Mouse (Mus musculus) left cerebral cortex, adult 11 months (tissue): ENCODE measurements around the gene Onecut3.

Experiments used
- DNase-seq: peaks from one replicate; pipeline ENCODE4 v3.0.0; 2022; ENCODE audit warnings: low spot score

The Onecut3 gene

GRCm38 (mm10) chr10:80494732-80495131 is at the start of gene Onecut3:
Onecut3 (plus strand) TSS chr10:80494835.
- no peak for DNase-seq

DNA sequence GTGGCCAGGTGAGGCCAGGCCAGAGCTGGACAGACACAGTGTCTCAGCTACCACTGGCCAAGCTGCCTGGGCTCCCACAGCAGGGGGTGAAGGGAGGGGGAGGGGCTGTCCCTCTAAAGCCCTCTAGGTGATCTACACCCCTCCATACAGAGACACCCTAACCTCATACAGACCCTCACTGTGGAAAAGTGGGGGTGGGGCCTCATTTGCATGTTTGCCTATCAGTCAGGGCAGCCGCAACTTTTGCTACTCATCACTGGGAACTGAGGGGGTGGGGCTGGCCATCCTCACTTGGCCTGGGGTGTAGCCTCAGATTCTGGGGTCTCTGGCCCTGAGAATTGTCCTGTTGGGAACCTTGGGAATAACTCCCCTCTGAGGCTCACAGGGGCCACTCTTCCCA is 49.6 kb upstream of the Onecut3 start:
- DNase-seq = no peak

DNA sequence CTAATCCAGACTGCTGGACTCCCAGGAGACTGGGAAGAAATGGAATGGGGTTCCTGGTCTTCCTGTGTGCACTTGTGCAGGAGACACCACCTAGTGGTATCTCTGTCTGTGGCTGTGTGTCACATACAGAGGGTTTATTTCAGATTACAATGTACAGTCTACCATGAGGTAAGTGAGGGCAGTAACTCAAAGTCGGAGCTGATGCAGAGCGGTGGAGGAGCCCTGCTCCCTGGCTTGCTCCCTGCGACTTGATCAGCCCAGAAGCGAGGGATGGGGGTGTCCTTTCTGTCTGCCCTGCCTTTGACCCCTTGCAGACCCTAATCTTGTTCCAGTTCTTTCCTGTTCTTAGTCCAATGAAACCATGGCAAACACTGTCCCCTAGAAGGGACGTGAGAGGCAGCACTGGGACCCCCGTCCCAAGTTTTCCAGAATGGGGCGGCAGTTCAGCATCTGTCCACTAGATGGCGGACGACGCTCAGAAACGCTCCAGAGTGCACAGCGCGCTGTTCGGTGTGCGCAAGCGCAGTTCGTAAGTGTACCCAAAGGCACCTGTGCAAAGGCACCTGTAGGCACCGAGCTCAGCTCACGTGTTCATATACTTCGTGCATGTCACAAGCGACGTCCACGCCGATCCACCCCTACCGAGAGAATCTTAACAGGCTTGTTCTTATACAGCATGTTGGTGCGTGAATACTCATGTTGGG is 48.6 kb upstream of the Onecut3 start:
- DNase-seq = peak; percentile 62

DNA sequence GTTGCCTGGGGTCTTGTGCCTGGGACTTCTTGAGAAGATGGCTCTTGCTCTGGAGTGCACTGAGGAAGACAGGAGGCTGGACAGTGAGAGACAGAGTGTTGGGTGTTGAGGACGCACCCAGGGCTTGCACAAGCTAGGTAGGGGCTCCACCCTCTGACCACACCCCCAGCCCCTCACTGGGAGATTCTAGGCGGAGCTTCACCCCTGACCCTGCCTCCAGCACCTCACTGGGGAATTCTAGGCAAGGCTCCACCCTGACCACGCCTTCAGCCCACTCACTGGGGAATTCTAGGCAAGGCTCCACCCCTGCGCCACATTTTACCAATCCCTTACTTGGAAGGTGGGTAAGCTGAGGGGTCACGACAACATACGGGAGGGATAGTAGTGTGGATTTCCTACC is 44.0 kb upstream of the Onecut3 start:
- DNase-seq = no peak

DNA sequence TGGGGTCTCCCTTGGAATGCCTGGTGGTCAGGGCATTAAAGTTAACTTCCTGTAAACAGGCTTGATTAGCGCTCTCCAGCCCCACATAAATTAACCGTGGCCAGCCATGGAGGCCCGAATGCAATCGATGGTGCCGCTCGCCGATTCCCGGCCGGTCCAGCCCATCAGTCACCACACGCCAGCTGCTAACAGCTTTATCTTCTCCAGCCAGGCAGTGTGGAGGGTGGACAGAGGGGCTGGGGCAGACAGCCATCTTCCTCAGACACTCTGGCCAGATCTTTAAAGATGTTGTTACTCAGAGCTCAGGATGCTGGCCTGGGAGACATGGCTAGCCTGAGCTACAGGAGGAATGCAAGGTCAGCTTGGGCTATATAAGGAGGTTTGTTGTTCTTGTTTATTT is 41.0 kb upstream of the Onecut3 start:
- no peak for DNase-seq

DNA sequence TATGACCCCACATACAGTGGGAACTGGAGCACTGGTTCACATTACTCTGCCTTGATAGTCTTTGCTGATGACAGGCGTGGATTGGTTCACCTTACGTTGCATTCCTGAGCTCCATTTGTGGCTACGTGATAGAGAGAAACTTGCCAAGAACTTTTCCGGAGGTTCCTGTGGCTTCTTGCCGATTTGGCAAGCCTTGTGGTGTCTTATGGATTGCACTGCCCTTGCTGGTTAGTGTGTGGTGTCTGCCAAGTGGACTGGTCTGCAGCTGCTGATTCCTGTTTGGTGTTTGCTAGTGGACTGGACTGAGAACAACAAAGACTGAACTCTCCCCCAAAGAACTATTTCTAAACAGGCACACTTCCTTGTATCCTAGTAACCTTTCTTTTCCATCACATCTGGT is 39.9 kb upstream of the Onecut3 start:
- DNase-seq = no peak

- DNase-seq = no peak
Measured at GRCm38 (mm10) chr10:80455697-80456096, 38.9 kb upstream of the Onecut3 start.

GRCm38 (mm10) chr10:80459236-80459635 is 35.4 kb upstream of the Onecut3 start:
- DNase-seq = no peak

GRCm38 (mm10) chr10:80459671-80460070 is 35.0 kb upstream of the Onecut3 start:
- no peak for DNase-seq

DNA sequence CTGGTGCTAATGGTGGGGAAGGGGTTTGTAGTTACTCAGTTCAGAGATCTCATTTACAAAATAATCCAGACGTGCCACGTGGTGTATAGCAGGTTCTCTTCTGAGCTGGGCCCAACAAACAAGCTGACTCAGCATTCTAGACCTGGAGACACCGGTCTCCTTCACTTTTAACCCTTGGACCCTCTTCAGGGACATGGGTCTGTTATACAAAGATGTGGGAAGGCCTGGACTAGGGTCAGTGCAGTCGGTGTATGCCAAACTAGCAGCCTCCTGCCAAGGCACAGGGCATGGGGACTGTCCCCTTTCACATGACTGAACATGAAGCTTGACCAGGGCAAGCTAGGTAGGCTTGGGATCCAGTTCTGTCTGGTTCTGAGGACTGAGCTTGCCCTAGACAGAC is 34.3 kb upstream of the Onecut3 start:
- DNase-seq = no peak

DNA sequence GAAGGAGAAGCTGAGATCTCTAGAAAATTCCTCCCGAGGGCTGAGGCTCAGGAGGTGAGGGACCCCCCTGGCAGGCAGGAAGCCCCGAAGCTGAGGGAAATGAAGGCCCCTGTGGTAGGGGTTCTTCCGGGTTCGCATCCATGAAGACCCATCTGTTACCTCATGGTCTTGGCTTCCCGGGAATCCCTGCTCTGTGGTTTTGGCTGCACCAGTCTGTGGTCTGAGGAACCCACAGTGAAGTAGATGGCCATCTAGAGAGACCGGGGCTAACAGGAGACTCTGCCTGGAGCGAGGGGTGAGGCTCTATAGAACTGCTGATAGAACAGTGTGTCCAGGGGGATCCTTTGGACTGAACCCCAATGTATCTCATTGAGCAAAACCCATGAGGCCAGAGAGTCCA is 33.3 kb upstream of the Onecut3 start:
- DNase-seq = no peak

DNA sequence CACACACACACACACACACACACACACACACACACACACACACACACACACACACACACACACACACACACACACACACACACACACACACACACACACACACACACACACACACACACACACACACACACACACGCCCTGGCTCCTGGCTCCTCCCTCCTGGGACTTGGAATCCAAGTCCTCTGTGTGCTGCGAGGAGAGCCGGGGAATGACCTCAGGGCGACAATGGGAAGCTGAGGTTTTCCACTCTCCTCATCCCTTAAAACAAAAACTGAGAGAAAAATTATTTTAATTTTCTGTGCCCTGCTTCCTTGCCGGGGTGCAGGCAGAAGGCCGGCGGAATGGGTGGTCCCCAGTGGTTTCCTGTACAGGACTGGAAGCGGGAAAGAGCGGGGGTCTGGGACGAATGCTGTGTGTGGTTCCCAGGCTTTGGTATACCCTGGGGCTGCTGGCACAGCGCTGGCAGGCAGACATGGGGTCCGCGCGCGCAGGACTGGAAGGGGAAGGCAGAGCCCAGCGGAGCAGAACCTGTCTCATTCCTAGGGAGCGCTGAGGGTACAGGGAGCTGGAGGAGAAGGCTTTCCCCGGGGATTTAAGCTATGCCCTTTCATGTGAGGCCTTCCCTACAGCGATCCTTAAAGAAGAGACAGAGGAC is 30.1 kb upstream of the Onecut3 start:
- no peak for DNase-seq

DNA sequence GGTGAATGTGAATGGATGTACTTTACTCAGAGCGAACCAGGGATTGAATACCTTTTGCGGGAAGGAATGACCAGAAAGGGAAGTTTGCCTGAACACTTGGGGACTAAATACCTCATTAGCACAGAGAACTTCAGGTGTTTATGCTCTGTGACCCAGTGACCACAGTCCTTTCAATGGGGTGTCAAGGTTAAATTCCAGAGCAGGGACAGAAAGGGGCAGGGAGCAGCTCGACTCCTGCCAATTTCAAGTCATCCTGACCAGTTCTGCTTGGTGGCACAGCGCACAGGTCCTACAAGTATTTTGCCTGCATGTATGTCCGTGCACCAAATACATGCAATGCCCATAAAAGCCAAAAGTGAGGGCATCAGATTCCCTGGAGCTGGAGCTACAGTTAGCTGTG is 29.6 kb upstream of the Onecut3 start:
- no peak for DNase-seq

DNA sequence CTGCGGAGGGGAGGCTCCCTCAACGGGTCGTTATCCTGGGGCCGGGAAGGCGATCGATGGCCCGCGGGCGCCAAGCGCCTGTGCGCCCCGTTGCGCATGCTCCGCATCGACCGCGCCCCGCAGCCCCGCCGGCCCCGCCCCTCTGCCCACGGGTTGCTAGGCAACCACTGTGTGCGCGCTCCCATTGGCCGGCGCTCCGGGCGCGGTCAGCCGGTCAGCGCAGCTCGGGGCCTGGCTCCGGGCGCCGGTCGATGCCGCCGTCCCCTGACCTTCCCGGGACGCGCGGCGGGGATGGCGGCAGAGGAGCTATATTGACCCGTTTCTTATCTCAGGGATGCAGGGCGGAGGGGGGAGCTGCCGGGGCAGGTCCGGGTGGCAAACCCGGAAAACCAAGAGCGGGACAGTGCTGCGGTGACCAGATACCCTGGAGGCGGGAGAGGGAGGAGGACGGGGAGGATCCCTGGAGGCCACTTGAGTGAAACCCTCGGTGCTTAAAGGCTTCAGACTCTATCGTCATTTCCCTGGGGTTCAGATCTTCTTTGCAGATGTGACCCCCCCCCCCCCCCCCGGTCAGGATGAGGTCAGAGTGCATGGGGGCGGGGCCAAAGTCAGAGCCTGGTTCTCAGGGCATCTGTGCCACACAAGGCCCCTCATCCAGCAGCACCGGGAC is 19.2 kb upstream of the Onecut3 start:
- DNase-seq = peak; percentile 74

- DNase-seq = no peak
Measured at GRCm38 (mm10) chr10:80478531-80478930, 16.1 kb upstream of the Onecut3 start.

GRCm38 (mm10) chr10:80481002-80481401 is 13.6 kb upstream of the Onecut3 start:
- no peak for DNase-seq

GRCm38 (mm10) chr10:80486862-80487379 is 7.7 kb upstream of the Onecut3 start:
- no peak for DNase-seq

DNA sequence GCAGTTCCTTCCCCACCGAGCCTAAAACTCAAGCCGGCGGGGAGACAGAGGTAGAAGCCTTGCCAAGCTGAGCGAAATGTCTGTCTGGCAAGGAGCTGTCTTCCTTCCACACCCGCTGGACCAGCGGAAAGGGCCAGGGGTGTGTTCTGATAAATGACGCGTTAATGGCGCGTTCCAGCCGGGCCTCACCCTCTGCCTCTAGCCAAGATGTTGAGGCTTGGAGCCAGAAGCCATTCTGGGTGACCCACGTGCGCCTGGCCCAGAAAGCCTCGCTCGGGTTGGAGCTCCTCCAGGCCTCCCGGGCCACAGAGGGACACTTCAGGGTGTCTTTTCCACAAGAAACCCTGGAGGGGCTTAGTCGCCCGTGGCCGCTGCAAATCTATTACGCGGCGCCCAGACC is 4.6 kb upstream of the Onecut3 start:
- no peak for DNase-seq

- DNase-seq = no peak
Measured at GRCm38 (mm10) chr10:80495901-80496300, 1.3 kb downstream of the Onecut3 start.

- DNase-seq = no peak
Measured at GRCm38 (mm10) chr10:80496421-80496820, 1.8 kb downstream of the Onecut3 start.

DNA sequence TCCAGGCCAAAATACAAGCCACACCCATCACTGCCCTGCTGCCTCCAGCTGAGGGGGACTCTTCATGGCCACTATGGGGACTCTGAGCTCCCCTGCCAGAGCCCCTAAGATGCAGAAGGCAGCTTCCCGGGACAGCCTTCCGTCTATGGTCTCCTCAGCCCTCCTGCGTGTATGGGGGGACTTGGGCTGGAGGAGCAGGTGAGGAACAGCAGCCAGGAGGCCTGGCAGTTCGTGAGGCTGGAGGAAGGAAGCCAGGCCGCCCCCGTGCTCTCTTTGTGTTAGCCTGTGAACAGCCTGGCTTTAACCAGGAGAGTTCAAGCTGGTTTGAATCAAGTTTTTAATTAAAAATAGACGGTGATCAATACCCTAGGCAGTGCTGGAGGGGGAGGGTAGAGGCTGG is 7.7 kb downstream of the Onecut3 start:
- DNase-seq = no peak

DNA sequence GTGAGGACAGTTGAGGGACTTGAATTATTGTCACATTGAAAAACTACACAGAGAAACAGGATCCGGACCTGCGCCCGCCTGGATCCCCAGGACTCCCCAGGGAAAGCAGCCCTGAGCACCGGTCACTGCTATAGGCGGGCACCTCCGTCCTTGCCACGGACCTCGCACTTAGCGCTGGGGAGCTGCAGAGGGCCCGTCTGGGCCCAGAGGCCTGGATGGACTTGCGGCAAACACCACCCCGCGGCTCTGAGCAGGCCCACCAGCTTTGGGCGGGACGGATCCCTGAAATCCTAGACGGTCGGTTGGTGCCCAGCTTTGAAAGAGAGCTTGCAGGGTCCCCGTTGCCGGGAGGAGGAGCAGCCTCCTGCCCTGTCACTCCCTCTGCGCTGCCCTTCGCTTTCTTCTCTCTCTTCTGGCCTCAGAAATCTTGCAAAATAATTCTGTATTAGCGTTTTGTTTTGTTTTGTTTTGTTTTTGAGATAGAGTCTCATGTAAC is 8.2 kb downstream of the Onecut3 start:
- no peak for DNase-seq
